Mouse (Mus musculus) kidney, adult 2 months (tissue): ENCODE results near the gene Krtap5-4.

ENCODE experiments used
- CTCF ChIP-seq: fragments of 200-500 bp; conservative IDR thresholded peaks from 2 replicates; pipeline ENCODE4 v1.5.1; 2011; ENCODE audit warnings: low read depth, mild to moderate bottlenecking, control low read depth, low read length, moderate library complexity, mixed read lengths; ENCODE audit not compliant: insufficient read depth, insufficient read length
- POLR2A ChIP-seq: fragments of 200-500 bp; IDR thresholded peaks from one replicate; pipeline ENCODE4 v1.6.1; 2011; ENCODE audit warnings: low read depth, low read length, control low read depth

GRCm38 (mm10) chr7:142314600-142315285, 11.4 kb downstream of the Krtap5-4 start:
- TF ChIP-seq CTCF (no peak), POLR2A (no peak)
